Mouse (Mus musculus) stomach, embryonic 14.5 days (tissue): ENCODE data around the gene Galm. TPM values are rescaled to one million over a fixed set of nuclear protein-coding genes. Genes with fewer than 3 reads are reported as not detected.

Source experiments
- ATAC-seq: fragments of 200-750 bp; cut with Nextera tagmentation; 2 replicates; pipeline ENCODE4 v1.8.0; 2017; ENCODE audit warnings: low read depth, moderate TSS enrichment; ENCODE audit not compliant: insufficient number of reproducible peaks, insufficient read depth, low FRiP score
- H3K27ac ChIP-seq: fragments of 300-500 bp; sonication (generic); 2 replicates; pipeline ENCODE4 v1.5.1; 2014; ENCODE audit warnings: mild to moderate bottlenecking, low read length, moderate library complexity, mixed read lengths
- H3K27me3 ChIP-seq: fragments of 300-500 bp; sonication (generic); 2 replicates; pipeline ENCODE4 v1.6.1; 2014; ENCODE audit warnings: low read length, control low read depth, mixed read lengths; ENCODE audit not compliant: control insufficient read depth, insufficient read depth
- H3K36me3 ChIP-seq: fragments of 300-500 bp; sonication (generic); 2 replicates; pipeline ENCODE4 v1.6.1; 2014; ENCODE audit warnings: mild to moderate bottlenecking, control low read depth, low read length, moderate library complexity, mixed read lengths; ENCODE audit not compliant: control insufficient read depth, insufficient read depth
- H3K4me1 ChIP-seq: fragments of 300-500 bp; sonication (generic); 2 replicates; pipeline ENCODE4 v1.6.1; 2014; ENCODE audit warnings: low read length, control low read depth, mixed read lengths; ENCODE audit not compliant: control insufficient read depth, insufficient read depth
- H3K4me2 ChIP-seq: fragments of 300-500 bp; sonication (generic); replicated peaks from 2 replicates; pipeline ENCODE4 v1.6.1; 2014; ENCODE audit warnings: low read depth, low read length, control low read depth
- H3K4me3 ChIP-seq: fragments of 300-500 bp; sonication (generic); 2 replicates; pipeline ENCODE4 v1.5.1; 2014; ENCODE audit warnings: low read depth, low read length, control low read depth
- H3K9ac ChIP-seq: fragments of 300-500 bp; sonication (generic); replicated peaks from 2 replicates; pipeline ENCODE4 v1.6.1; 2014; ENCODE audit warnings: low read depth, mild to moderate bottlenecking, control low read depth, low read length, moderate library complexity, mixed read lengths
- H3K9me3 ChIP-seq: fragments of 300-500 bp; sonication (generic); 2 replicates; pipeline ENCODE4 v1.6.1; 2016; ENCODE audit warnings: low read depth, low read length, control low read depth; ENCODE audit not compliant: control insufficient read depth
- WGBS: fragments of 180-500 bp; shearing (Covaris S2); extraction: QIAGEN DNeasy Blood & Tissue Kit; methylation state at CpG from one replicate; pipeline ENCODE4 v1.1.7; 2014; 5-methylcytosine and 5-hydroxymethylcytosine counted together
- polyA plus RNA-seq: library from polyadenylated mRNA; unstranded; fragments of >200 nt; fragmentation: Nextera tagmentation; extraction: Ambion mirVana; gene quantifications from 2 replicates; pipeline ENCODE4 v1.2.1, GENCODE M21; 2014

The Galm gene
- polyA plus RNA-seq, 1 experiment from 2014 or later: 19.3 TPM

GRCm38 (mm10) chr17:80095254-80095899 lies 31.9 kb upstream of the Galm start:
- no peak; the same call in 1 of the 2 replicates for ATAC-seq
- H3K9ac ChIP-seq: no peak overlapping the region
- 71% methylated on average over 9 of the region's 9 CpGs for WGBS

GRCm38 (mm10) chr17:80096043-80096719 lies 31.1 kb upstream of the Galm start:
- 13% methylated on average over 20 of the region's 20 CpGs for WGBS
- H3K27ac ChIP-seq: no peak overlapping the region
- ATAC-seq: peak; percentile 61; the same call in 1 of the 2 replicates

More at GRCm38 (mm10) chr17:80095254-80095899, 31.9 kb upstream of the Galm start:
- Histone ChIP-seq H3K36me3 (no peaks in the 10 kb centered on the region), H3K4me3 (no peak overlapping the region), H3K27me3 (no peaks in the 10 kb centered on the region), H3K4me1 (0 out of 2 replicates have a peak, but pooled peaks cover 6% of the 10 kb centered on the region), H3K9me3 (no peaks in the 10 kb centered on the region), H3K27ac (no peak overlapping the region), H3K4me2 (peak overlapping the region; percentile 31; the same call in 1 of the 2 replicates)

GRCm38 (mm10) chr17:80096720-80097114 lies 30.6 kb upstream of the Galm start:
- no peak overlapping the region for H3K4me3 ChIP-seq
- H3K9me3 ChIP-seq: no peaks in the 10 kb centered on the region
- H3K27me3 ChIP-seq: no peaks in the 10 kb centered on the region
- no peaks in the 10 kb centered on the region for H3K36me3 ChIP-seq
- ATAC-seq: no peak
- H3K27ac ChIP-seq: no peak overlapping the region
- H3K4me1 ChIP-seq: 0 out of 2 replicates have a peak, but pooled peaks cover 6% of the 10 kb centered on the region
- H3K4me2 ChIP-seq: peak overlapping the region; percentile 31; the same call in 1 of the 2 replicates
- WGBS: 77% methylated on average over 8 of the region's 8 CpGs
- H3K9ac ChIP-seq: no peak overlapping the region

More at GRCm38 (mm10) chr17:80096043-80096719, 31.1 kb upstream of the Galm start:
- peak overlapping the region; percentile 31 for H3K4me2 ChIP-seq
- H3K4me3 ChIP-seq: no peak overlapping the region; the same call in 1 of the 2 replicates
- H3K4me1 ChIP-seq: 0 out of 2 replicates have a peak, but pooled peaks cover 6% of the 10 kb centered on the region
- H3K9ac ChIP-seq: no peak overlapping the region
- no peaks in the 10 kb centered on the region for H3K36me3 ChIP-seq
- no peaks in the 10 kb centered on the region for H3K27me3 ChIP-seq
- H3K9me3 ChIP-seq: no peaks in the 10 kb centered on the region

GRCm38 (mm10) chr17:80097221-80097620 lies 30.1 kb upstream of the Galm start:
- no peak overlapping the region for H3K27ac ChIP-seq
- no peak overlapping the region for H3K4me3 ChIP-seq
- H3K4me2 ChIP-seq: no peak overlapping the region
- no peak for ATAC-seq
- no peaks in the 10 kb centered on the region for H3K9me3 ChIP-seq
- H3K9ac ChIP-seq: no peak overlapping the region
- 33% methylated on average over 2 of the region's 2 CpGs for WGBS
- 0 out of 2 replicates have a peak, but pooled peaks cover 6% of the 10 kb centered on the region for H3K4me1 ChIP-seq
- no peaks in the 10 kb centered on the region for H3K27me3 ChIP-seq
- H3K36me3 ChIP-seq: no peaks in the 10 kb centered on the region

- H3K9ac ChIP-seq: no peak overlapping the region
- H3K9me3 ChIP-seq: no peaks in the 10 kb centered on the region
- WGBS: 82% methylated on average over 6 of the region's 6 CpGs
- no peak overlapping the region for H3K27ac ChIP-seq
- 0 out of 2 replicates have a peak, but pooled peaks cover 6% of the 10 kb centered on the region for H3K4me1 ChIP-seq
- H3K4me2 ChIP-seq: no peak overlapping the region
- no peak overlapping the region for H3K4me3 ChIP-seq
- H3K36me3 ChIP-seq: no peaks in the 10 kb centered on the region
- no peaks in the 10 kb centered on the region for H3K27me3 ChIP-seq
- ATAC-seq: no peak
Measured at GRCm38 (mm10) chr17:80099823-80100222, 27.4 kb upstream of the Galm start.

GRCm38 (mm10) chr17:80105348-80105978 lies 21.8 kb upstream of the Galm start:
- H3K9ac ChIP-seq: no peak overlapping the region
- H3K27me3 ChIP-seq: no peaks in the 10 kb centered on the region
- no peaks in the 10 kb centered on the region for H3K9me3 ChIP-seq
- no peak for ATAC-seq
- H3K27ac ChIP-seq: no peak overlapping the region
- no peak overlapping the region for H3K4me3 ChIP-seq
- 76% methylated on average over 10 of the region's 10 CpGs for WGBS
- H3K4me1 ChIP-seq: no peaks in the 10 kb centered on the region
- no peaks in the 10 kb centered on the region for H3K36me3 ChIP-seq
- no peak overlapping the region for H3K4me2 ChIP-seq

- 73% methylated on average over 5 of the region's 5 CpGs for WGBS
- Histone ChIP-seq H3K36me3 (no peaks in the 10 kb centered on the region), H3K27me3 (no peaks in the 10 kb centered on the region), H3K4me1 (no peaks in the 10 kb centered on the region), H3K9me3 (no peaks in the 10 kb centered on the region), H3K4me3 (no peak overlapping the region), H3K27ac (no peak overlapping the region), H3K9ac (no peak overlapping the region), H3K4me2 (no peak overlapping the region)
- no peak for ATAC-seq
Measured at GRCm38 (mm10) chr17:80112665-80113305, 14.5 kb upstream of the Galm start.

- Histone ChIP-seq H3K27ac (no peak overlapping the region), H3K9ac (no peak overlapping the region), H3K9me3 (no peaks in the 10 kb centered on the region), H3K36me3 (no peaks in the 10 kb centered on the region), H3K4me2 (no peak overlapping the region), H3K4me1 (no peaks in the 10 kb centered on the region), H3K27me3 (no peaks in the 10 kb centered on the region), H3K4me3 (no peak overlapping the region)
- 85% methylated on average over 4 of the region's 4 CpGs for WGBS
- ATAC-seq: no peak
Measured at GRCm38 (mm10) chr17:80113468-80113867, 13.8 kb upstream of the Galm start.
